Mouse (Mus musculus): ENCODE data around the gene H1foo.

Gene H1foo

DNA sequence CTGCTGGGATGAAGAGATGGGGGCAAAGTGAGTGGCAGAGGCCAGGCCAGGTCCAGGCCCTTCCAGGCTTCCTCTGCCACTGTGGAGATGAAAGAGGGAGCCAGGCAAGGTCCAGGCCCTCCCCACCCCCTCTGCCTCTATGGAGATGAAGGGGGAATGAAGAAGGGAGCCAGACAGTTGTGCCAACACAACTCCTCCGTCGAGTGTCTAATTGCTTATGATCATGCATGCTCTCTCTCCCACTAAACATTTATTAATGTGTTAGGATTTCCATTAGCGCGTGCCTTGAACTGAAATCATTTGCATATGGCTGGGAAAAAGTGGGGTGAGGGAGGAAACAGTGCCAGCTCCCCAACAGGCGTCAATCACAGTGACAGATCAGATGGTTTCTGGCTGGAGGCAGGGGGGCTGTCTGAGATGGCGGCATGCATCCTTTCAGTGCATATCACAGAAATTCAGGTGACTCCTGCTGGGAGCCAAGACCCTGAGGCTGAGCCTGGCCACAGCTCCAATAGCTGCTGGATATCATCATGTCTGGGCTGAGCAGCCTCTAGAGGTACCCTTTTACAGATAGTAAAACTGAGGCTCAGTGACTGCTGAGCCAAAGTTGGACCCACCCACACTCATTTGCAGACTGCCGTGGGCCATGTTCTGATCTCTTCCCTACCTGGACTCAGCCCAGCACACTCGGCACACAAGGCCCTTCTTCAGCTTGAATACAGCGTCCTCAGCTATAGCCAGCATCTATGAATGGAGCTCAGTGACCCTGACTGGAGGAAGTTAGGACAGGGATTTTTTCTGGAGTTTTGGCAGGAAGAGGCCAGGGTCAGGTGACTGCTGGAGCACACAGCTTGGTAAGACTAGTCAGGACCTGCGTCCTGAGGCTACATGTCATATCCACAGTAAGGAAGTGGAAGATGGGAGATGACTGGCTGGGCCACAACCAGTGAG lies 17.2 kb upstream of the H1foo start:
- no peak for DNase-seq

DNA sequence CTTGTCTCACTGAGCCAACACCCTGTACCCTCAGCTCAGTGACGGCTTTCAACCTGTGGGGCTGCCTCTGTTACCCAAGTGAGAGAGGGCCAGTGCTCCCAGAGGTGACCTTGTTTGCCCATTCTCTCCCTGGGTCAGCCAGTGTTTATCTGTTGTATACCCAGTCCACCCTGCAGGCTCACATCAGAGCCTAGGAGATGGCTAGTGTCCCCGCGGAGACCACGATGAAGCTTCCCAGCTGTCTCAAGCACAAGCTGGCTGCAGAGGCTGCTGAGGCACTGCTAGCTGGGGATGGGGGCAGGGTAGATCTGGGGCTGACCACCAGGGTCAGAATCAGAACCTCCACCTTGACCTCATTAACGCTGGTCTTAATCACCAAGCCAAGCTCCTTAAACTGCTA lies 14.7 kb upstream of the H1foo start:
- peak; percentile 59 to 62 for DNase-seq

DNA sequence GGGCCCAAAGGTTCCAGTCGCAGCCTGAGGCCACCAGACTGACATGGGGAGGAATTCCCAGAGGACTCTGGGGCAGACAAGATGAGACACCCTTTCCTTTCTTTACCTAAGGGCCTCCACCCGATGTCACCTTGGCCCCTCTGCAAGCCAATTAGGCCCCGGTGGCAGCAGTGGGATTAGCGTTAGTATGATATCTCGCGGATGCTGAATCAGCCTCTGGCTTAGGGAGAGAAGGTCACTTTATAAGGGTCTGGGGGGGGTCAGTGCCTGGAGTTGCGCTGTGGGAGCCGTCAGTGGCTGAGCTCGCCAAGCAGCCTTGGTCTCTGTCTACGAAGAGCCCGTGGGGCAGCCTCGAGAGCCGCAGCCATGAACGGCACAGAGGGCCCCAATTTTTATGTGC lies 13.1 kb upstream of the H1foo start, which contains the start of gene Rho:
TSS of gene Rho (plus strand) at position 110 of the 400 bp plus-strand sequence.
- DNase-seq: no peak

DNA sequence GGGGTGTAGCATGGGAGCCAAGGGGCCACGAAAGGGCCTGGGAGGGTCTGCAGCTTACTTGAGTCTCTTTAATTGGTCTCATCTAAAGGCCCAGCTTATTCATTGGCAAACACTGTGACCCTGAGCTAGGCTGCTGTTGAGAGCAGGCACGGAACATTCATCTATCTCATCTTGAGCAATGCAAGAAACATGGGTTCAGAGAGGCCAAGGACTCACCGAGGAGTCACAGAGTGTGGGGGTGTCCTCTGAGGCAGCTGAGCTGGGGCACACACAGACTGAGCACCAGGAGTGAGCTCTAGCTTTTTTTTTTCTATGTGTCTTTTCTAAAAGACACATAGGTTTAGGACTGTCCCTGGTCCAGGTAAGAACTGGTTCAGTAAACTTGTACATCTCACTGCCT lies 12.3 kb upstream of the H1foo start:
- no peak for DNase-seq

- DNase-seq: no peak
Observed at GRCm38 (mm10) chr6:115935544-115935943, 9.2 kb upstream of the H1foo start.

DNA sequence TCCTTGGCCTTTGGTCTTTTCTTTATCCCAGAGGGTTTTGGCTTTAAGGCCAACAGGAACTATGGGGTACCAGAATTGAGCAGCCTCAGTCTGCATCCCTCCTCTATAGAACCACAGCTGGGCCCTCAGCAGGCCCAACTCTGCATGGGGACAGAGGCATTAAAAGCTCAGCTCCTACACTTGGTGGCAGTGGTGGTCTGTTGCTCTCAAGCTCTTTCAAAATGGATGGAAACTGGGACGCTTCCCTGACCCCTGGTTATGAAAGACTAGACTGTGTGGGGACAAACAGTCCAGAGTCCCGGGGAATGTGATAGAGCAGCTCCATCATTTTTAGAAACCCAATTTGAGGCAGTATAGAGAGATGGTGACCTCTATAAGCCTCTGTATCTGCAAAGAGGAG lies 6.7 kb upstream of the H1foo start:
- DNase-seq: no peak

DNA sequence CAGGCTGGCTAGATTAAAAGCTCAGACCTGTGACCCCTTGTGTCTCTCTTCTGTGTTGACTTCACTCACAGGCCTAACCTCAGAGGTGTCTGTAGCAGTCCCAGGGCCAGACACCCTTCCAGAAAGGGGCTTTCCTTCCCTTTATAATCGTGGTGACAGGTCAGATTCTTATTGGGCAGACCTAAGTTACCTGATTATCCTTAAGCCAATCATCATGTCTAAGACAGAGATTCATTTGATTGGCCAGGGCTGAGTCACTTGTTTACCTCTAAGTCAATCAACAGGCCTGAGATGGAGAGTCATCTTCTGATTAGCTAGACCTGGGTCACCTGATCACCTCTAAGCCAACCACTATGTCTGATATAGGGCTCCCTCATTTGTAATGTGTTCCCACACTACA lies 5.9 kb upstream of the H1foo start:
- no peak for DNase-seq

GRCm38 (mm10) chr6:115940603-115941002 lies 4.1 kb upstream of the H1foo start:
- DNase-seq: no peak

DNA sequence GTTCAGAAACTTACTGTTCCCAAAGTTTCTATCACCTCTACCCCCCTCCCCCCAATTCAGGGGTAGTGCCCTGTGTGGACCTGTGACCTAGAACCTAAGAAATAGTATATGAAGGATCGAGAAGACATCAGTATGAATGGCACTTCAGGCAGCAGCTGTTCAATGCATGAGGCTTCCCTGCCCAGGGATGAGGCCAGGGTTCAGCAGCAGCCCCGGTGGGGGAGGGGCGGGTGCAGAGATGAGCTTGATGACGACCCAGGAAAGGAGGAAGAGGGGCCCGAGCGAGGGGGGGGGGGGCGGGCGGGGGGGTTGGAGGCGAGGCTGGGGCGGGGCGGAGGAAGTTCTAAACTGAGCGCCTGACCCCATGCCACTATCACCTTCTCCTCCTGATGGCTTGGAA lies 3.6 kb upstream of the H1foo start:
- peak in 1 of 2 experiments; percentile 60 for DNase-seq

DNA sequence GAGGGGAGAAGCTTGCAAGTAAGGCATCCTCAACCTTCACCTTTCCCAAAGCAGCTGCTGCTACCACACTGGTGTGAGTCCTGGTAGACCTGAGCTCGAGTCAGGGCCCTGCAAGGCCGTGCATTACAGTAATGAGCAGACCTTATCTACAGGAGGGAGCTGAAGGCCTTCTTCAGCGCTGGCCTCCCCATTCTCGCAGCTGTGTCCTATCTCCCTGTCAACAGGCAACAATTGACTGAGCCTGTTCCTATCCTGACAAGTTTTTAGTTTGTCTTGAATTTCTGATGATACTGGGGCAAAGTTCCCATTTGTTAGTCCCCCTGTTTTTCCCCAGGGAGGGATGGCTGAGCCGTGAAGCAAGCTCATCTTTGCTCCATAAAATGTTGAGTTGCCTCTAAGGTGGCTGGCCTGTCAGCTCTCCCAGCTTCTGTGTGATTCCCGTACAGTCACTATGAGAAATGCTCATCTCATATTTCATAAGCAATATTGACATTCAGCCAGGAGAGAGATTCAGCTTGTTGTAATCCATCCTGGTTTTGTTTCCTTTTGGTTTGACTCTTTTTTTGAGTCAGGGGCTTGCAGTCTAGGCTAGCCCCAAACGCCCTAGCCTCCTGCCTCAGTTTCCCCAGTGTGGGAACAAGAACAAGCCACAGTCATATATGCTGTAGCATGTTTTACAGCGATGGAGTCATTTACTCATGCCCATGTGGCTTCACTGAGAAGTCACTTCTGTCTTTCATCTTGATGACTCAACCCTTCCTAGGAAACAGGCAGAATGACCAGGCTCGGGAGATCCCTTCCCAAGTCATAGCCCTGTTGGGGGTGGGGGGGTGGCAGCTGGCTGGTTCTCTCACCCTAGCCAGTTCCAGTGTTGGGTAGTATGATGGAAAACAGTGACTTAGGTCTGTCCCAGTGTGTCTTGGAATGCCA lies 975 bp upstream of the H1foo start:
- peak in 1 of 2 experiments; percentile 48 for DNase-seq

GRCm38 (mm10) chr6:115945633-115946032 lies 895 bp downstream of the H1foo start:
- no peak for DNase-seq

GRCm38 (mm10) chr6:115946389-115946788 lies 1.7 kb downstream of the H1foo start:
- DNase-seq: no peak

DNA sequence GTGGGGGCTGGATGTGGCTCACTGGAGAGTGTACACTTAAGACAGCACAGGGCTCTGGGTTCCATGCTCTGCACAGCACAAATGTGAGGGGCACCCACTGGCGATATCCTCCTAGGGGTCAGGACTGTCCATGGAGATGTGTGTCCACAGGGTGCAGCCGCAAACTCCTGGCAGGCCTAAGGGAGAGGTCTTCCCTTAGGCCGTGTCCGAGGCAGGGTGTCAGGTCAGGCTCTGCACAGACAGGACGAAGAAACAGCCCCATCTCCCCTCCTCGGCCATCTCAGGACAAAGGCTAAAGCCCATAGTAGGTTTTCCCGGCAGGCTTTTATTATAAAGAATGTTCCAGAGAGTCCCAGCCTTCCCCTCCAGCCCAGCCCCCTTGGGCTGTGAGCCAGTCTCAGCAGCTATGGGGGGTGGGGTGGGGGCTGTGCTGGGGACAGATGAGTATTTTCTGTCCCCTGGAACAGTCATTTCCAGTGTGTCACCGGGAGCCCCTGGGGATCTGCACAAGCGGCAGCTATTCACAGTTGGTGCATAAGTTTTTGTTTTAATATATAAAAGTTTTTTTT lies 9.9 kb downstream of the H1foo start:
- peak; percentile 53 to 57 for DNase-seq

DNA sequence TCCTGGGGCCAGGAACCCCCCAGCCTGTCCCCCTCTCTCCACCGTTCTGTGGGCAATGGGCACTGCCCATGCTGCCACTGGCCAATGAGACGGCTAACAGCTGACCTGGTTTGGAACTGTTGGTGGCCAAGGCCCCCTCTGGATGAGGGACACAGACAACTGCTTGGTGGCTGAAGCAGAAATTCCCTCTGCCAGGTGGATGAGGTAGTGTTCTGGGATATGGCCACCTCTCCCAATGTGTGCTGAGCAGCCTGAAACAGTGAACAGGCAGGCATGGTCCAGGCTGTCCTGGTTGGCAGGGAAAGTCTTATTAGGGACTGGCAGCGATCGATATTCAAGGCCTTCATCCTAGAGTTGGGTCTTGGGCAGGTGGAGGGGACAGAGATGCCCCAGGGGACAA lies 10.4 kb downstream of the H1foo start:
- DNase-seq: peak in 1 of 2 experiments; percentile 5

- DNase-seq: no peak
Observed at GRCm38 (mm10) chr6:115955664-115956063, 10.9 kb downstream of the H1foo start.

DNA sequence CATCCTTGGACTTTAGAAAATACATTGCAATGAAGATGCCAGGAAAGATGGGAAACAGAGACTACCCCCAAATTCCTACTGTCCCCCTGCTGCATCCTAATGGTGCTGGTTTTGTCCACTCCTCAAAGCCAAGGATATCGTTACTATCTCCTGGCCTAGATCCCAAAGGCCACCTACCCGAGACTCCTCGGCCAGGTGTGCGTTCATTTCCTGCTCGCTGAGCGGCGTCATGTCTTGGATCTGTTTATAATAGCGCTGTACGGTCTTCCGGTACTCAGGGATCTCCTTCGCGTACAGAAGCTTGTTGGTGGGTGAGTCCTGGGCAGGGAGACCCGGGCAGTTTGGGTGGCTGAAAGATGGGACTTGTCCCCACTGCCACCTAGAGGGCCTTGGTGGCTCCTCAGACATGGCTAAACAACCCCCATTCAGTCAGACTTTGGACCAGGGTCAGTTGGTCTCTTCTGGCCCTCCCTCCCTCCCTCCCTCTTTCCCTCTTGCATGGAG lies 11.7 kb downstream of the H1foo start:
- DNase-seq: no peak

DNA sequence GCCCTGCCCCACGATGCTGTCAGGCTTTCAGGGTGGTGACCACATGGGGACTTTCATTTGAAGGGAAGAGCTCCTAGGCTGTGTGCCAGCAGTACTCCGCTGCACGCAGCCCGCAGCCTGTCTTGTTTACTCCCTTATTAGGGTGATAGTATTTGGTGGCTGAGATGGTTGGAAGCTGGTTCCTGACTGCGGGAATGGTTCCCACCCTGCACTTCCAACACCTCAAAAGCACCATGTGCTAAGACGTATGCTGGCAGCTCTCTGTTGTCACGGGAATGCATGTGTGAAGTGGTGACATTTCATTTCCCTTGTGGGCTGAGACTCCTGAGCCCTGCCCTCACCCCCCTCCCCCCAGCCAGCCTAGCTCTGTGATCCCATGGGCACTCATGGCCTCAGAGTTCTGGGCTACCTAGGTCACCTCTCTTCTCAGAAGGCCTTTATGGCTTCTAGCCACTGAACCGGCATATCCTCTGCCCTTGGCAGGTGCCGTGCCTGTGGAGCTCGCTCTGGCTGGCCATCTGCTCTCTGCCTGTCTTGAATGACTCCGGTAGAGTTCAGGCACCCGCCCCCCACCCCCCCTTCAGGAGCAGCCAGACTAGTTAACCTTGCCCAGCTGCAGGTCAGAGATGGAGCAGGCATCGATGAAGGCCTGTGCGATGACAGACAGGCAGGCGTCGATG lies 12.3 kb downstream of the H1foo start:
- peak; percentile 71 to 80 for DNase-seq

GRCm38 (mm10) chr6:115957681-115958080 lies 12.9 kb downstream of the H1foo start:
- no peak for DNase-seq

- DNase-seq: no peak
Observed at GRCm38 (mm10) chr6:115958445-115958844, 13.7 kb downstream of the H1foo start.

DNA sequence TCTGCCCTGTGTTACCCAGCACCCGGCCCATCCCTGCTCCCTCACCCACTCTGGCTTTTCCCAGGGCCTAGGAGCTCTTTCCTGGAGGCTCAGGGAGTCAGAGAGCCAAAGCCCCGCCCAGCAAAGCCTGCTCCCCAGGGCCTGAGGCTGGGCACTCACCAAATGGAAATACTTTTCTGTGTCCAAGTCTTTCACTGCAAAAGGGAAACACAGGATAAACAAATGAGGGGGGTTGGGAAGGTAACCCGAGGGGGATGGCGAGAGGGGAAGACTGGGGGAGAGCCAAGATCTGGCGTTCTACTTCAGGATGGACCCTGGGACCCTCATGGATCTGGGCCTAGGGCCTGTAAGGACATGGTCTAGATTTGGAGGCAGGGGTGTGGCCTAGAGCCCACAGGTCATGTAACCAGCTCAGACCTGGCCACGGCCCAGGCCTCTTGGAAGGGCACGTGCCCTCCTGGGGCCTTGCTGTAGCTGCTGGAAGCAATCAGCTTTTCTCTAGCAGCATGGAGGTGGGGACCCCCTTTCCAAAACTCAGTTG lies 14.5 kb downstream of the H1foo start:
- DNase-seq: peak; percentile 71 to 78

- DNase-seq: no peak
Observed at GRCm38 (mm10) chr6:115960322-115960721, 15.6 kb downstream of the H1foo start.

- no peak for DNase-seq
Observed at GRCm38 (mm10) chr6:115961743-115962142, 17.0 kb downstream of the H1foo start.
